Mouse (Mus musculus) skeletal muscle tissue, adult 2 months (tissue): ENCODE data around the gene Zfhx2.

Experiments
- DNase-seq: peaks from one replicate; pipeline ENCODE4 v3.0.0-alpha.2; 2012; ENCODE audit warnings: low read depth, low spot score

Zfhx2 gene

DNA sequence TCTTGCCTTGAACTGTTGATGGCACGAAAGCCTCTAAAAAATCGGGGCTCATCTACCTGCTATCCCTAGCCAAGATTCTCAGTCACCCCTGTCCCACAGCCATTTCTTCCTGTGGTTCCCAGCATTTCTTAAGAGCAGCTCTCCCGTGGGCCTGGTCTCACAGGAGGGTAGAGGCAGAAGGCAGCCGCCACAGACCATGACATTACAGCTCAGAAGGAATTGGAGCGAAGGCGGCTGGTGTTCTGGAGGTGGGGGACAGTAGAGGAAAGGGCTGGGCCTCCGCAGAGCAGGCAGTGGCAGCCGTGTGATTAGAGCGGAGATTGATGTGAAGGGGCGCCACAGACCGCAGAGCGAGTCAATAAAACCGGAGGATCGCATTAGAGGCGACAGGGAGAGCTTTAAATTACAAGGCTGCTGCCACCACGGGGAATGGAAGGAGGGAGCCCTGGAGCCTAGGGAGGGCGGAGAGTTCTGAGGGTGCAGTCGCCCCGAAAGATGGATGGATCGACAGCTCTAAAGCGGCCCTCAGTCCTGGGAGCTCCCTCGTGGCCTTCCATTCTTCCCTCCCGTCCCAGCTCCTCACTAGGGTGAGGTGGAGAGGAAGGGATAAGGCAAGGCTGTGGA, 13.6 kb downstream of the Zfhx2 start:
- DNase-seq: no peak

DNA sequence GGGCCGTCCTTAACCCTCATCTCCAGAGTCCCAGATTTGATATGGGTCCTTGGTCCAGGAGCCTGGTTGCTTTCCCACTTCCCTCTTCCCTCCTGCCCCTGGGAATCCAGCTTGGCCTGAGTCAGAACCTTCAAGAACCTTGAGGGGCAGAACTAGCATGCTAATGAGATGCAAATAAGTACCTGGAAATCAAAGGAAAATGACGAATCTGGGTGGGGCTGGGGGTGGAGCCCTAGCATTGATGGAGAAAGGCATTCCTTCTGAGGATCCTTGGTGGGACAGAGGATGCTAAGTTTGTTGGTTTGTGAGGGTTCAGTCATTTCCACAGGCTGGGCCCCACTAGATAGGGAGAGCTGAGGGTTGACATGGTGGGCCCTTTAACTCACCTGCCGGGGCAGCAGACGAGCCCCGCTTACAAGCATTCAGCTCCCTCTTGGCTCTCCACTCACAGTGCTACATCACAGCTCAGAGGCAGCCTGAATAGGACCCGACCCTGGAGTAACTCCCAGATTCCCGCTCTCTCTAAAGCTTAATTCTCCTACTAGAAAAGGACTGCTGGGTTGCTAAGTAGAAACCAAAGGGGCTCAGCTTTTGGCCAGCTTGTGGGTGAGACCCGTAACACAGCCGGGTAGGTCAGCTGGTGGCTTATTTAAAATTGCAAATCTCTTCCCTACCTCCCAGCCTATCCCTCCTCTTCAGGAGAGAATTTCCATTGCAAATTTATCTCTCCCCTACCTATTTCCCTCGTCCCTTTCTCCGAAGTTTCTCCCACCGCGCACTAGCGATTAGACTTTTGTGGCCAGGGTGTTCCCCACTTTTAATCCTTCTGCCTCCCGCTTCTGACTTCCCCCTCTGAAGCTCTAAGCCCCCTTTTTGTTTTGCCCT, 14.4 kb downstream of the Zfhx2 start:
- no peak for DNase-seq

DNA sequence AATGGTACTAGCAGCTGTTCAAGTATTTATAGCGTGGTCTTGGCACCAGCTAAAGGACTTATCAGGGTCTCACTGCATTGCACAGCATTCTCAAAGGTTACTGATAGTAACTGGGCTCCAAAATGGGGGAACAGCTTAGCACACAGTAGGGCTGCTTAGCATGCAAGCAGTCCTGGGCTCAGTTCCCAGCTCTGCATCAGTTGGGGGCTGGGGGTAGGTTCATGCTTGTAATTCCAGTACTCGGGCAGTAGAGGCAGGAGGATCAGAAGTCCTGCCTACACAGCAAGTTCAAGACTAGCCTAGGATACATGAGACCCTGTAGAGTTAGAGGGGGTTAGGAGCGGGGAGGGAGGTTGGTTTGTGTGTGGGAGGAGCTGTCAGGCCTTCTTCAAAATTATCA, 15.2 kb downstream of the Zfhx2 start:
- DNase-seq: no peak

DNA sequence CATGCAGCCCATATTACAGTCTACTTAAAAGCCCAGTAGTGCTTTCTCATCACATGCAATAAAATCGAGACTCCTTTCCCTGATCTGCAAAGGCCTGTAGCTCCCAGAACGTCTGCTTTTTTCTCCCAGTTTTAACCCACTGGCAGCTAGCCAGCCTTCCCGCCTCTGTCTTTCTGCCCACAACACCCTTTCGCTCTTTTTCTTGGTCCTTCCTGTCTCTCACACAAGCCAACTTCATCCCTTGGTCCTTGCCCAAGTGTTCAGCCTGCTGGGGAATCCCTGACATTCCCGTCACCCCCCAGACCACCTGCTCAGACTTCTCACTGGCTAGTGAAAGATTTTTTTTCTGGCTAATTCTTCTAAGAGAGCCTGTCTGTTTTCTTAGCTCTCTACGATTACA, 15.9 kb downstream of the Zfhx2 start:
- DNase-seq: no peak

DNA sequence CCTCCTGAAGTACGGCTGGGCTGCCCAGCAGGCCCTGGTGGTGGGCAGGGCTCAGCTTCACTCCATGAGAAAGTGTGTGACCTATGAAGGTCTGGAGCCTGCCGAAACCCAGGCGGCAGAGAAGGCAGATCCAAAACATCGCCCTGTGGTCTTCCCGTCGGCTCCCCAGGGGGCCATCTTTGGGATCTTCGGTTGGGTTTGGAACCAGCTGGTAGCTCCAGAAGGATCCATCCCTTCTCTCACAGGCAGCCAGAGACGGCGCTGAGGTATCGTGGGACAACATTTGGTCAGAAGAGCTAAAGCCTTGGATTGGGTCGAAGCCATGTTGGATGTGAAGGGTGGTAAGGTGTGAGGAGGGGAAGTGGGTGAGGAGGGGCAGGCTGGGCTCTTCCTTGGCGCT, 17.7 kb downstream of the Zfhx2 start:
- no peak for DNase-seq

DNA sequence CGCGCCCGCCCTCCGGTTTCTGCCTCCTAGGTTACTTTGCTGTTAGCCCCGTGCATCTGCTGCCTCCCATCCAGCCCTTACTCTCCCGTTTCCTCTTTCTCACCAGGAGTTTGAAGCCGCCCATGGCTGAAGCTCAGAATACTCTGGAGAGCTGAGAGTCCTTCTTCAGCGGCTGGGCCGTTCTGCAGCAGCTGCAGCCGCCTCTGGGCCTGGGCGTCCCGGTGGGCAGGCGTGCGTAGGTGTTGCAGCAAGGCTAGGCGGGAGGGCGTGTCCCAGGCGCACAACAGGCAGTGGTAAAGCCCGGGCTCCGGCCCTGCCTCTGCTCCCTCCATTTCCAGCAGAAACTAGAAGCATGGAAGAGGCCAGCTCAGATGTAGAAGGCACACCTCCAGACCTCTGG, 20.4 kb downstream of the Zfhx2 start:
- DNase-seq: no peak

DNA sequence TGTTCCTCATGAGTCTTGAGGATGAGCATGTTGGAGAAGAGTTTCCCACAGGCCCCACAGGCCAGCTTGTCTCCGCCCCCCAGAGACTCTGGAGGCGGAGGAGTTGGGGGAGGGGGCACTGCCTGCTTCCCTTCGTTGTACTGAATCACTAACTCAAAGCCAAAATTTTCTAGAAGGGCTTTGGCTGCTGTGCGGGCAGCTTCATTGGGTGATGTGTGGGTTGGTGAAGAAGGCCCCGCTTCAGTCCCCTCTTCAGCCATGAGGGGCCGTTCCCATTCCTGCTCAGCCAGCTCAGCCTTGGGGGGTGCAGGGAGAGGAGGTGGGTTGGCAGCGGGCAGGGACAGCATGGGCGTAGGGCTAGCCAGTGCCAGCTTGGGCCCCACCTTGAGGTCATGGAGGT, 26.1 kb downstream of the Zfhx2 start:
- no peak for DNase-seq

DNA sequence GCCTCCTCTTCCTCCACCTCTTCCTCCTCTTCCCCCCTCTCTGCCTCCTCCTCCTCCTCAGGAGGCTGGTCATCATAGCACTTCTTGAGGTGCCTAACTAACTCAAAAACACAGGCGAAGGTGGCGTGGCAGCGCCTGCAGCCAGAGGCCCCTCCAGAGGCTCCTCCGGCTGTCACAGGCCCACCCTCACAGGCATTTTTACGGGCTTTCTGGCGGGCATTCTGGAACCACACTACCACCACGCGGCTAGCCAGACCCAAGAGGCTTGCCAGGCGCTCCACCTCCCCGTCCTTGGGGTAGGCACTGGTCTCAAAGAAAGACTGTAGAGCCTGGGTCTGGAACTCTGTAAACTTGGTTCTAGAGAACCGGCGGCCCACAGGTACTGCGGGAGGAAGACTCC, 26.7 kb downstream of the Zfhx2 start:
- DNase-seq: no peak

DNA sequence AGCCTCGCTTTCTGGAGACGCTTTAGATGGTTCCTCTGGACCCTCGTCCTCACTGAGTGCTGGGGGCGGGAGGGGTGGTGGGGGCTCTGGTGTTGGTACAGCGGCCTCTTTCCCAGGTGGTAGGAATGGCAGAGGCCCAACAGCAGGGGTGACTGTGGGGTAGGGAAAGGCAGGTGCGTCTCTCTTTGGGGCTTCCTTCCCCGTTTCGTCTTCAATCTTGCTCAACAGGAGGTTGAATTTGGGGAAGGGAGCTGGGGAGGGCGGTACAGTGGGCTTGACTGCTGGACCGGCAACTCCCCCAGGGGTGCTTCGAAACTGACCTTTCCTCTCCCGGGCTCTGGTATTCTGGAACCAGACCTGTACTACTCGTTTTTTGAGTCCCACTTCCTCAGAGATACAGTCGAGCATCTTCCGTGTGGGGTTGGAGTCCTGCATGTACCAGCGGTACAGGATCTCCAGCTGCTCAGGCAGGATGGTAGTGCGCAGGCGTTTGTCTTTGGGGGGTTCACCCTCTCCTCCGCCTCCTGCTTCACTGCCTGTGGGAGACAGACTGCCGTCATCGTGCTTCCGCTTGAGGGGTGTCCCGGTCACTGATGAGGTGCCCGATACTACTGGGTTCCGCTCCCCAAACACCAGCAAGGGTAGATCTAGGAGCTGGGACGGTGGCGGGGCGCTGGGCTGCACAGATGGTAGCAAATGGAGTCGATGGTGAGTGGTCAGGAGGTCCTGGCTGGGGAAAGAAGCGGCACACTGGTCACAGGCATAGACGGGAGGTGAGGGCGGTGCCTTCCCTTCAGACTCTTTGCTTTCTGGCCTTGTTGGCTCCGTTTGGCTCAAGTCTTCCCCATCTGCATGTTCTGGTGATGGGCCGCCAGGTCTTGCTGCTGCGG, 27.4 kb downstream of the Zfhx2 start:
- DNase-seq: no peak

DNA sequence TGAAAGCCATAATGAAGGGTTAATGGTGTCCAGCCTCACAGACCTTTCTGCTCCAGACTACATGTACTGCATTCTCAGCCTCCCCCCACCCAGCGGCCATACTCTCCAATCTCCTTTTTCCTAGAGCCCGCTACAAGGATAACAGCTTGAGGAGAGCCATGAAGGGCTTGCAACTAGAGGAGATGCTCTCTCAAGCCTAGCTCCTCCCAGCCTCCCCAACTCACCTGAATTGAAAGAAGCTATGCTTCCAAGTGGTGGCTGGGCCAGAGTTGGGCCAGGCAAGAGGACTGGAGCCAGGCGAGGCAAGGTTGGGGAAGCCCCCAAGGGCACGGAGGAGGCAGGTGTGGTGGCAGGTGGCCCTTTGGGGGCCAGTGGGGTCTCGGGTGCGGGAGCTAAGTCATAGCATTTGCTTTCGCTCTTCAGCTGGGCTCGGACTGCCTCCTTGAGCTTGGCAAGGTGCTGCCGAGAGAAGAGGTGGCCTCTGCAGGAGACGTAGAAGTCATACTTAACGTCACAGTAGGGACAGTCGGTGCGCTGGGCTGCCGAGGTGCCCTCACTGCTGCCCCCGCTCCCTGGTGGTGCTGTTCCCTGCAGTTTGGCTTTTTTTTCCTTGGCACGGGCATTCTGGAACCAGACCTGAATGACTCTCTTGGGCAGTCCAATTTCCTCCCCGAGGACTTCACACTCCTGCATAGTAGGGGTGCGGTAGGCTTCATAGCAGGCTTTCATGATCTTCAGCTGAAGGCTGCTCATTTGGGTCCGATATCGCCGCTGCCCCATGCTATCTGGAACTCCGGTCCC, 28.3 kb downstream of the Zfhx2 start:
- no peak for DNase-seq

DNA sequence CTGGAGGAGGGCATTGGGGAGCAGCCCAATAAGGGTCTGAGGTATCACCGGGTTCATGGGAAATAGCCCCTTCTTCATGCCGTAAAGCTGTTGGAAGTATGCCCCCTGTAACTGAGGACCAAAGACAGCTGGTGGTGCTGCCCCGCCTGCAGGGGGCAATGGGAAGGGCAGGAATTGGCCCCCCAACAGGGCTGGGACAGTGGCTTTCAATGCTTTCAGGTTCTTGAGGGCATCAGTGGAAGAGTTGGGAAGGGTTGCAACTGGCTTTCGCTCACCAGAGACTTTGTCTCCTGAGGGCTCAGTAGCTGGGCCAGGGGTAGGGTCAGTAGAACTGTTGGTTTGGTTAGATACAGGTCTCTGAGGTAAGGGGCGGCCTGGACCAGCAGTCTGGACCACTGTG, 29.0 kb downstream of the Zfhx2 start:
- DNase-seq: no peak

DNA sequence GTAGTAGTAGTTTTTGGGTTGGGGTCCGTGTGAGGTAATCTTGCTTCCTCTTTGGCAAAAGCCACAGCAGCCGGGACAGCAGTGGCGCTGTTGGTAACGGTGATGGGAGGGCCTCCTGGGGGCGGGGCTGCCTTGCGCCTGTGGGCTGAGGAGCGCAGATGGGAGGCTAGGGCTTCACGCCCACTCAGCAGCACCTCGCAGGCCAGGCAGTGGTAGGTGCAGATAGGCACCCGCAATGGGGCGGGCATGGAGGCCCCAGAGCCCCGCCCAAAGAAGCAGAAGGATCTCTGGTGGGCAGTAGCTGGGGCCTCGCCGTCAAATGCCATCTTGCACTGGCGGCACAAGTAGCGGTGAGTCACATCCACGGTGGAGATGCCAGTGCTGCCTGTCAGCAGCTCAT, 29.5 kb downstream of the Zfhx2 start:
- DNase-seq: no peak

DNA sequence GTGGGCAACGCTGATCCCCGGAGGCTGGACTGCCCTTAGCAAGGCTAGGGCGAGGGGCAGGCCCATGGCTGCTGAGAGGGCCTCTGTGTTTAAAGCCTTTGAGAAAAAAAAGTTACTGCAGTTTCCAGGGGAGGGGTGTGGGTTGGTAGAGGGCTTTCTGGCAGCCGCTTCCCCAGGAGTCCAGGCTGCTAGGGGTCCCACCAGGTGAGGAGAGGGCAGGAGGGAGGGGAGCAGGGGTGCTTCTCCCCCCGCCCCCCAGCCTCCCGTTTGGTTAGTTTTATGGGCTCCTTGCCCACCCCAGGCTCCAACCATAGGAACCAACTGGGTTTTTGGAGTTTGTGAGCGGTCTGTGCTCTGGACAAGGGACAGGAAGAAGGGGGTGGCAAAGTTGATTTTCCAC, 30.3 kb downstream of the Zfhx2 start:
- no peak for DNase-seq

DNA sequence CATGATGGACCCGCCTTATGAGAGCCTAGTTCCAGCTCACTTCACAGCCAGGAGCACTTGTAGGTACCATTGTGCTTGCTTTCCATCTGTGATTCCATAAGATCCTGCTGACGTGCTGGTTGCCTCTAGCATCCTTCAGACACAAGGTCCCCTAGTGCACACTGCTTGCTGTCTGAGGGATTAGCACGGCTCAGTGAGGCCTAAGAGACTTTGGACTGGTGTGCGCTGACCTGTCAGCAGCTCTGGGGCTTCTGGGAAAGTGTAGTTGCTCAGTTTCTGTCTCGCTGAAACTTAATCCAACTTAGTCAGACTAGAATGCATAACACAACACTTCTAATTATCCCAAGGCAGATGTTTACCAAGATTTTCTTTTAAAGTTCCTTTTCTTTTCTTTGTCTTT, 32.2 kb downstream of the Zfhx2 start:
- DNase-seq: no peak

DNA sequence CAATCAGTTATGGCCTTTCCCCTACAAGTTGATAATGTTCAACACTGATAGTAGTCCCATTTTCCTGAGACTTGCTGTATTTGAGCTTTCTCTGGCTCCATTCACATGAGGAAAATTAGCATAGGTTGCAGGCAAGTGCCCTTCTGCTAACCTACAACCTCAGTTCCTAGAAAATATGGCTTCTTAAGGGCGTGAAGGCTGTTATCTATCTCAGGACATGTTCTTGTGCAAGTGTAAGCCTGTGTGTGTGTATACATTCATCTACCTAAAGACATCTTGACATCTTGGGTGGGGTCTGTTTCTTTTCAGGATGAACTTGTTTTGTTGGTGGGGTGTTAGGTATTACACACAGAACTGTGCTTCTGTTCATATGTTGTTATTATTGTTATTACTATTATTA, 33.1 kb downstream of the Zfhx2 start:
- no peak for DNase-seq

DNA sequence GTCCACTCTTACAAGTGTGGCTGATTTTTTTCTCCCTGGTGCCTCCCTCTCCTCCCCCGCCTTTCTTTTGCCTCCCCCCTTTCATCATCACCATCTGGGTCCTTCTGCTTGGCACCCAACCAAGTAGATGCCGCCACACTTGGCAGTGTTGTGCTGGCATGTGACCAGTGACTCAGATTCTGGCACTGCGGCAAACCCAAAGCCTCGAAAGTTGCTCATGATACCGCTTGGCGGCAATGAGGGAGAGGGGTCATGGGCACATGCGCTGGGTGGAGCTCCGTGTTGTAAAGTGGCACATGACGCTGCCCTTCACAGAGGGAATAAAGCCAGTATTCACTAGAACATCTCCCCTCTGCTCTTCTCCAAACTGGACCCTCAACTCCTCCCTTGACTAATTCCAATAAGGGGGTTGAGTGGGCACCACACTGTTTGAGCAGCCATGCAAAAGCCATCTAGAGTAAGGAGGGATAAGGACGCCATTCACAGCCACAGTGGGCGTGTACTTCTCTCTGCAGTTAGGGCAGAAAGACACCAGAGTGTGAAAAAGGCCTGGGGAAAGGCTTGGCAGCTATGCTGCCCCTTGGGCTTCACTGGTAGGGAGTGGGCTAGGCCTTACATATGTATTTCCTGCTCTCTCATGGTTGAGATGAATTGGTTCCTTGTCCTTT, 36.8 kb downstream of the Zfhx2 start:
- peak; percentile 44 for DNase-seq

DNA sequence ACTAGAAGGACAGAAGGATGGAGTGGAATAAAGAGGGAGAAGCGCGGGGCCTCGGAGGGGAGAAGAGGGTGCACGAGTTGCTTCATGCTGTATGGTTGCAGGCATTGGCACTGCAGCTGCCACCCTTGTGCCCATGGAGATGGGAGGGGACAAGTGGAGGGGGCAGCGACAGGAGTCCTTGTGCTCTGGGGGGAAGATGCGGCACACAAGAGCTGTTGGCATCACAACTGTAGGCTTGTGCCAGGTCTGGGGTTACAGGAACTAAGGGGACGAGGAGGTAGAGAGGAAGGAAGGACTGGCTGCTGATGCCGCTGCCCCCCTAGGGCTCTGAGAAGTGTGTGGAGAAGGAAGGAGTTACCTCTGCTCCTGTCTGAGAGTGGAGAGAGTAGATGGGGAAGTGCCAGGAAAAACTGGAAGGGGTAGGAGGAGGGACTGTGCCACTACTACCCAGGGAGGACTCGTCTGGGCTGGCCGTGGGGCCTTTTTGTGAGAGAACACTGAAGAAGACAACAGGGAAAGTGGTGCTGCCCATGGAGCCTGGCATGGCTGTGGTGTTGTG, 37.9 kb downstream of the Zfhx2 start:
- no peak for DNase-seq

DNA sequence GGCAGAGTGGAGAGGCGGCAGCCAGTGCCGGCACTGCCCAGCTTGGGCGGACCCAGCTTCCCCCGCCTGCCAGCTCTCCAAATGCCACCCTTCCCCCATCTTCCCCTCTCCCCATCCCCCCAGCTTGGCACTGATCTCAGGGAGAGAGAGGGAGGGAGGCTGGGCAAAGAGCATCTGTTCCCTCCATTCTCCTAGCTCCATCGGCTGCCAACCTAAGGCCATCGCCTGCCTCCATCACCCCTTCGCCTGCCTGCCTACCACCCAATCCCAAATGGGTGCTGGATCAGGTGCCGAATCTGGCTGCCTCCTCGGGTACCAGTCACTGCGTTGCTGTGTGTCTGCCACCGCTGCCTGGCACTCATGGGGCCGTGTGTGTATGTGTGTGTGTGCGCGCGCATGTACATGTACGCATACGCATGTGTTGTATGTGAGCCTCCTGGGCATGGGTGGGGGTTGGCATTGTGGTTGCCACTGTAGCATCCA, 38.4 kb downstream of the Zfhx2 start:
- DNase-seq: no peak

DNA sequence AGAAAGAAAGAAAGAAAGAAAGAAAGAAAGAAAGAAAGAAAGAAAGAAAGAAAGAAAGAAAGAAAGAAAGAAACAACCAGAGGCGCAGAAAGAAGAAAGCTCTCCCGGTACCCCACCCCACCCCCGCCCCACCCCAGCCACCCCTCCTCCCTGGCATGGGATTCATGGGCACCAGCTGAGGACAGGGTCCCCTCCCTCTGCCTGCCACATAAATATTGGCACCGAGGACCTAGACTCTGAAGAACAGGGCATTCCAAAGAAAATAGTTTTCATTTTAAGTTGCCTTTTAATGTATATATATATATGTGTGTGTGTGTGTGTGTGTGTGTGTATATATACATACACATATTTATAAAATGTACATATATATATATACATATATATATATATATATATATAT, 39.1 kb downstream of the Zfhx2 start:
- no peak for DNase-seq

DNA sequence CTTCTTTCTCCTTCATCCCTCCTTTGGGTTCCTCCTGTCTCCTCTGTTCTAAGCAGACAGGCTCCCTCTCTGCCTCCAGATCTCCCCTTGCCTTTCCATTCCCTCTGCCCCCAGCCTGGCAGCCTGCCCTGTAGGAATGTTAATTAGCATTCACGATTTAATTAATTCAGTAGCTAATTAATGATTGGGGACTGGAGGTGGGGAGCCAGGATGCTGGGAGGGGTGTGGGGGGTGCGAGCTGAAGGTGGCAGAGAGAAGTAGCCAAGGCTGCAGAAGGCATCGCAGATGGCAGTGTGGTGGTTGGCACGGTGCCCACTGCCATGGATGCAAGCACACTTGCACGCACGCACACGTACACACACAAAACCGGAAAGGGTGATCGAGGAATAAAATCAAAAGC, 39.6 kb downstream of the Zfhx2 start:
- no peak for DNase-seq
